Mouse (Mus musculus) gastrocnemius, postnatal 25 days (tissue): ENCODE measurements at regions not wholly inside any gene's neighbourhood (a gene's known extent, or its start where the extent isn't known, plus 50 kb on each side); places are given as distances from the start of the nearest gene placed in this dataset.

ENCODE experiments used
- DNase-seq: peaks from one replicate; pipeline ENCODE4 v3.0.0; 2022

DNA sequence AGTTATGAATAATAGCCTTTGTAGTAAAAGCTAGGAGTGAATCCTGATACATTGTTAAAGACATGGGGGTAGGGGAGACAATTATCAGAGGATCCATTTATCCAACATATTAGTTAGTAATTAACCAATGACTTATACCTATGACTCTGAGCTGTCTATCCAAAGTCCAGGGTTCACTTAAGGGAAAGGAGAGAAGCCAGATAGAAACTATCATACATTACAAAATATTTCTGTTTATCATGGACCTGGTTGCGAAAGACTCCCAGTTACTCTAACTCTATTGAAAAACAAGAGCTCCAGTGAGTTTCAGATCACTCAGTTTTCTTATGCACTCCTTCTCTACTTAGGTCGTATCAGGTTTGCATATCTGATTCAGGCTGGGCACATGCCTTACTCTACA lies 749.3 kb downstream of the H2al1n start:
- no peak for DNase-seq

DNA sequence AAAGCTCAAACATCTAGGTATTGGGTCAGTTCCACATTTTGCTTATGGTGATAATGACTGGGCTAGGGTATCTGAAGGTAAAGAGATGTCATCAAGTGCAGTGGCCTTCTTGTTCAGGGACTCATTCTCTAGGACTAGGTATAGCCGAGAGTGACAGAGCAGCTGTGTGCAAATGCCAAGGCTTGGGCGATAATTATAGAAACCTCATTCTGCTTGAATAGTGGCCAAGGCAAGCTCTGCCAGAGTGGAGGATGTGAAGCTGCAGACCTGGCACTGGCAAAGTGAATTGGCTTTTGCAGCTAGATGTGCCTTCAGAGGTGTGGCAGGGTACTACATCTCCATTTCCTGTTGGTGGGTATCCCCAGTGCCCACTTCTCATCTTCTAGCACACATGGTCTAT lies 796.1 kb downstream of the H2al1n start:
- DNase-seq = peak; percentile 59
